Comparison of ENCODE assay signal across 15 mouse cellular contexts in genomic region chr13:31656249-31656648, GRCm38 (mm10). TPM values are rescaled to one million over a fixed set of nuclear protein-coding genes. Genes with fewer than 3 reads are reported as not detected.
A peak's percentile ranks its signal among the peaks of the same experiment; 100 is the strongest.
DNase-seq lines count a peak whose midpoint lies in the region; ATAC-seq lines count a peak whose summit lies in the region.
"Had no signal": no experiment of that assay in that cellular context is flagged by ENCODE, and none has a peak within 500 bp of the region (broad histone marks: within the 10 kb centered on the region; RNA-seq: fewer than 3 reads in every experiment).

No protein-coding gene starts in this region.

- no peaks in the 10 kb centered on the region for H3K9me3 ChIP-seq in forebrain, embryonic 14.5 days (replicated peaks; ENCODE audit: control insufficient read depth, low read length)
- H3K9me3 ChIP-seq: forebrain, embryonic 15.5 days; limb, embryonic 15.5 days had no signal

- H3K4me1 ChIP-seq in forebrain, embryonic 14.5 days (ENCODE audit: control insufficient read depth, insufficient read depth, low read length), result no peaks in the 10 kb centered on the region
- H3K4me1 ChIP-seq: forebrain, embryonic 15.5 days; limb, embryonic 15.5 days had no signal

- DNase-seq in cerebellum, postnatal 10 days, result peak; percentile 26
- no peak for DNase-seq in cerebellum, adult 9-10 months
- DNase-seq in kidney, postnatal 10 days, result peak; percentile 16
- DNase-seq in kidney, adult 8-10 months, result no peak
- DNase-seq in right cerebral cortex, adult 2 months (ENCODE audit: low spot score in 2 of 2), result peak; percentile 10 to 19
- no peak for DNase-seq in right cerebral cortex, postnatal 36 days (ENCODE audit: low spot score in 2 of 2)
- peak; percentile 1 for DNase-seq in induced T-regulatory cell, adult 2 months (ENCODE audit: low read depth)
- no peak for DNase-seq in forebrain, embryonic 14.5 days (ENCODE audit: low spot score)
- DNase-seq: B cell, adult 2 months; cerebellum, postnatal 36 days; heart, postnatal 14 days had no signal

- no peak overlapping the region for H3K4me3 ChIP-seq in forebrain, embryonic 14.5 days (ENCODE audit: low read depth, low read length)
- H3K4me3 ChIP-seq: forebrain, embryonic 15.5 days; limb, embryonic 15.5 days had no signal

- no peak for ATAC-seq in forebrain, embryonic 14.5 days
- ATAC-seq: forebrain, embryonic 15.5 days; inflammation-experienced regulatory T-cells, adult 6 months had no signal

- no peak overlapping the region for H3K4me2 ChIP-seq in forebrain, embryonic 14.5 days (ENCODE audit: low read length)
- H3K4me2 ChIP-seq: forebrain, embryonic 15.5 days; limb, embryonic 15.5 days; midbrain, embryonic 11.5 days had no signal

- H3K36me3 ChIP-seq in forebrain, embryonic 14.5 days (ENCODE audit: control insufficient read depth, insufficient read depth, low read length), result no peaks in the 10 kb centered on the region
- H3K36me3 ChIP-seq: forebrain, embryonic 15.5 days; limb, embryonic 15.5 days had no signal

- H3K27me3 ChIP-seq in forebrain, embryonic 14.5 days (replicated peaks; ENCODE audit: control insufficient read depth, insufficient read depth, low read length), result 0 out of 2 replicates have a peak, but pooled peaks cover 3% of the 10 kb centered on the region
- H3K27me3 ChIP-seq: forebrain, embryonic 15.5 days had no signal

- no peak overlapping the region for H3K27ac ChIP-seq in forebrain, embryonic 14.5 days (ENCODE audit: low read depth, low read length)
- H3K27ac ChIP-seq: forebrain, embryonic 15.5 days; limb, embryonic 15.5 days had no signal

- 55% methylated on average over 4 of the region's 4 CpGs for WGBS in forebrain, embryonic 14.5 days

- H3K9ac ChIP-seq in forebrain, embryonic 14.5 days (ENCODE audit: low read length), result no peak overlapping the region
- H3K9ac ChIP-seq: forebrain, embryonic 15.5 days; limb, embryonic 15.5 days had no signal

RNA-seq across cellular contexts. Expression of gene Foxf2, which starts 30.6 kb away (rescaled TPM):
- polyA plus RNA-seq in forebrain, embryonic 14.5 days (2014; fragmentation: Nextera tagmentation; extraction: Ambion mirVana), result 2.2 and 2.4 TPM in 2 replicates
- polyA plus RNA-seq: inflammation-experienced regulatory T-cells, adult 6 months had no signal

Comparison
In these comparisons a context has a peak if more than half of its experiments do, and no peak if none do; other contexts are left out.
1. DNase-seq: peak in cerebellum, postnatal 10 days (2 of 2), kidney, postnatal 10 days (single experiment), right cerebral cortex, adult 2 months (2 of 2) and induced T-regulatory cell, adult 2 months (single experiment); none in cerebellum, adult 9-10 months (single experiment), kidney, adult 8-10 months (0 of 2), right cerebral cortex, postnatal 36 days (0 of 2) and forebrain, embryonic 14.5 days (single experiment).